Mouse (Mus musculus): ENCODE results near the gene Zfp800. TPM values are rescaled to one million over a fixed set of nuclear protein-coding genes. Genes with fewer than 3 reads are reported as not detected.

Gene Zfp800
- total RNA-seq, 2 experiments from 2014 or later, result 23.9 to 29.5 TPM

DNA sequence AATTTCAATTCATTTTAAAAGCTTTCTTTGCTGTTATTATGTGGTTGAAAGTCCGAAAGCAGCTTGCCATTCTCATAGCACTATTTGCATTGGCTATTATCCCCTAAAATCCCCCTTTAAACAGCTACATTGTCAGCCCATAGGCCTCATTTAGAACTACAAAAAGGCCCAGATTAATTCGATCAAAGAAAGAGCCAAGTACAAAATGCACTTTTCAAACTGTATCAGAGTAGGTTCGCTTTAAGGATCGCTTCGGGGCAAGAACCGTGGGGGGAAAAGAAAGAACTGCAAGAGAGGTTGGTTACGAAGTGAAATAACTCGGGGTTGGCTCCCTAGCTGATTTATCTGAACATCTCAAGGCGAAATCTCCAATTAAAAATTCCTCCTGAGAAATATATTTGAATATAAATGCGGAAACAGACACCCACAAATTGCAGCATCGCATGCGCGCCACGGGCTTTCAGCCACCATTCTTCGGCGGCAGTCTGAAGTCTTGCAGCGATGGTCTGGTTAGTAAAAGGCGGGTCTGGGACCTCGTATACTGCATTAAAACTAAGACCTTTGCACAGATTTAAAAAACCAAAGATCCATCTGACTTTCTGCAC is 850 bp downstream of the Zfp800 start:
- DNase-seq (ENCODE audit: low spot score in 2 of 2), result no peak

DNA sequence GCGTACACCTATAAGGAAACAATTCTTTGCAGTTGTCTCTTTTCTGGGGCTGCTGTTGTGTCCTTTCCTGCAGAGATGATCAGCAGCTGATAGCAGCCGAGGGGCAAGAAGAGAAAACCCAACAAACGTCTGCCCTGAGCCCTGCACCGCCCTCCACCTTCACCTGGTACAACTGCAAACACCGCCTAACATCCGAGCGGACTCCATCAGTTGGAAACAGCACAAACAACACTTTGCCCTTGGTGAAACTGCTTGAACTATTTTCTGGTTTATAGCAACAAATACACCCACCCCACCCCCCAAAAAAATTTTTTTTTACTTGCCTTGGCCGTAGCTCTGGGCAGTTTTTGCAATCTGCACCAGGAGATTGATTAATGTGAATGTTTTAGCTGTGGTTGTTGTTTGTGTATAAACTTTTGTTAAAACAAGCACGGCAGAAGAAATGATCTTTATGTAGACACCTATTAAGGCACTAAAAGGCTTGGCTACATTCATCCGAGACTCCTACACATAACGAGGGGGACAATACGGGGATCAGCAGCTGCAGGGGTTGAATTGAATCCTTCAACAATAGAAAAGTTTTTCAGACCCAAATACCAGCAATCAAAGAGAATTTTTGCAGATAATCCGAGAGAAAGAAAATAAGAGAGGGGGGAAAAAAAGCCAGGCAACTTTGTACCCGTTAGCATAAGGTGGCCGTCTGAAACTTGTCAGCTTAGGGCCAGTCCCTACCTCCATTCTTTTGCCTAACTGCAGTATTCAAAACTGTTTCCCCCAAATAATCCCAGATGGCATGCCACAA is 1.6 kb downstream of the Zfp800 start:
- DNase-seq (ENCODE audit: low spot score in 2 of 2), result no peak

DNA sequence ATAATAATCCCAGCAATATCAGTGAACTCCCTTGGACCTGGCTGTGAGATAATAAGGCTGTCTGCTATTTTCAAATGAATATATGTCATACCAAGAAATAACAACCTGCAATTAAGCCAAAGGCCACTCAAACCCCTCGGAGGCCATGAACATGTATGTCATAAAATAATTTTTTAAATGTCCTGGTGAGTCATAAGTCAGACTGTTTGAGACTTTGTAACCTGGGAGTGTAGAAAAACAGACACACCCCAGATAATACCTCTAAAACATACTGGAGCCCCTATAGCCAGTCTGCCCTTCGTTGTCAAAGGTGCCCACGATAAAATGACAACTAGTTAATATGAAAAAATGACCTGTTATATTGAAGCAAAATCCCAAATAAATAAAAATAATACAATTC is 8.8 kb downstream of the Zfp800 start:
- DNase-seq (ENCODE audit: low spot score in 2 of 2), result no peak

DNA sequence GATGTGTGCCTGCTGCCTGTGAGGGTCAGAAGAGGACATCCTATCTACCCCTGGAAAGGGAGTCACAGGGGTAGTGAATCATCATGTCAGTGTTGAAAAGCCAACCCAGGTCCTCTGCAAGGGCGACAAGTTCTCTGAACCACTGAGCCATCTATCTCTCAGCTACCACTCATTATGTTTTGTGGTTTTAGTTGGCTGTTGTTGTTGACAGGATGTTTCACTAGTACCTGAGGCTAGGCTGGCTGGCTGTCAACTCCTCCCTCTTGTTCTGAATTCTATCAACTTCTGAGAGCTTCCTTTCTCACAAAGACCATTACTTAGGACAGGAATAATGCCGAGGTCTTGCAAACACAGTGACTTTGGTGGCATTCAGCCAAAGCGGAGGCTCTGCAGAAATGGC is 12.6 kb downstream of the Zfp800 start:
- DNase-seq (ENCODE audit: low spot score in 2 of 2), result no peak

DNA sequence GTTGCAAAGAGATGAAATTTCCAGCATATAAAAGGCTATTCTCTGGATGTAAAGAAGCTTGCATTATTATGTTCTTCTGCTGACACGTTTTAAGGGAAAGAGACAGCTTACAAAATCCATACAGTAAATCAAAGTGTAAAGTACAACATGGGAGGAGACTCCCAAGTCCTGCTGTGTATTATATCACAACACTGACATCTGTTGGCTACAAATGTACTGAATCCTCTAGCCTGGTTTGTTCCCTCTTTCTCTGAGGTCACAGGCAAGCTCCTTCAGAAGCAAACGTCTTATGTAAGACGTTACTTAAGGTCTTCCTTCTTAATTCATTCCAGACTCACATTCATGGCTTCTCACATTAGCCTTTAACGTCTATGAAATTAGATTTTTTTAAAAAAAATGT is 15.8 kb downstream of the Zfp800 start:
- no peak for DNase-seq (ENCODE audit: low spot score in 2 of 2)

DNA sequence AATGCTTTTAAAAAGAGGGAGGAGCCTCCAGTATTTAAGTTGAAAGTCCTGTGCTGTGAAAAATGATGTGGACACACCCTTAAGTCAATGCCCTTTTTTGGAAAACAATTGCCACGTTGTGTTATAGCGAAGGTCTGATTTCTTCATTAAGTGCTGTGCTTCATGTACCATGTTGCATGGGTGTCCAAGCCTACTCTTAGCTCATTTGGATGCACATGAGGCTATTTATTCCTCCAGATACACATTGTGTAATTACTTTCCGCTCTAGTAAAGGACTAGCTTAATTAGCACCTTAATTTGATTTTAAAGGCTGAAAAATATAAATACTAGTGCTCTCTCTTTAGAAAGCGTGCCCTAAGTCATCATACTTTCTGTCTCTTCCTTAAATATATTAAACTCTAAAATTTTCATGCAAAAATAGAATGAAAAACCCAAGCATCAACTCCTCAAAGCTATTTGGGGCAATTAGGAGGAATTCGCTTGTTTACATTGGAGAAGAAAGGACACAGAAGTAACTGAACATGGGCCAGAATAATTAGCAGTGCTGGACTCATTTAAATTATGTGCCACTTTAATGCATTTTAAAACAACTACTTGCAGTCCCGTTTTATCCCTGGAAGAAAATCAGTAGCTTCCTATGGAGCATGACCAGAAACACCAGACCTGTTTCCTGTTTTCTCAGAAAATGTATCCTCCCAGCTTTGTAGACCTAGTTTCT is 27.7 kb downstream of the Zfp800 start:
- no peak for DNase-seq (ENCODE audit: low spot score in 2 of 2)

DNA sequence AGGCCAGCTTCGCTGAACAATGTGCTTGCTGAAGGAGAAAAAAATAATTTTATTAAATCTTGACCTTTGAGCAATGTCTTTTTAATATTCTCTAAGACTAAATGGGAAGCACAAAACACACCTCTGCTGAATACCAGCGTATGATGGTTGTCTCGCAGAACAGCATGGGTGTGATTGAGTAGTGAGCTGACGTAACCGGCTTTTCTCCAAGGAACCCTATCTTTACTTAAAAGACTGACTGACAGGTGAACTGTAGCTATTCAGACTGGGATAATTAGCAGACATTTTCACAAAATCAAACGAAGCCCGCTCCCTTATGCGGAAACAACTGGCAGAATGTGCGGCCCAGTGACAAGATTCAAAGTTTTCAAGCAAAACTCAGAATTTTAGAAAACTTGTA is 30.2 kb downstream of the Zfp800 start:
- DNase-seq (ENCODE audit: low spot score in 2 of 2), result no peak

DNA sequence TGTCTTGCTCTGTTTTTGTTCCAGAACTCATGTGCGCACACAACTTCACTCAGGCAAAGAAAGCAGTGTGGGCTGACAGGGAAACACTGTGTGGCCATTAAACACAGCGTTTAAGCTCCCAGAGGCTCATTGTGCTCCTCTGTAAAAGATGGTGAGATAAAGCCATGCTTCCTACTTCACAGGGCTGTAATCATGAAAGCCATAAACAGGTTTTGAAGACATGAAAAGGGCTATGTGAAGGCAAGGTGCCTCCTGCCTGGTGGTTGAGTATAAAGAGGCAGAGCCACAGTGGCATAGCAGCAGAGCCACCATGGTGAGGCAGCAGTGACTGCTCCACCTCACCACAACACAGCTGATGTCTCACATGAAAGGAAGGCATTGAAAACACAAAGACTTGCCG is 46.7 kb downstream of the Zfp800 start:
- DNase-seq (ENCODE audit: low spot score in 2 of 2), result no peak

DNA sequence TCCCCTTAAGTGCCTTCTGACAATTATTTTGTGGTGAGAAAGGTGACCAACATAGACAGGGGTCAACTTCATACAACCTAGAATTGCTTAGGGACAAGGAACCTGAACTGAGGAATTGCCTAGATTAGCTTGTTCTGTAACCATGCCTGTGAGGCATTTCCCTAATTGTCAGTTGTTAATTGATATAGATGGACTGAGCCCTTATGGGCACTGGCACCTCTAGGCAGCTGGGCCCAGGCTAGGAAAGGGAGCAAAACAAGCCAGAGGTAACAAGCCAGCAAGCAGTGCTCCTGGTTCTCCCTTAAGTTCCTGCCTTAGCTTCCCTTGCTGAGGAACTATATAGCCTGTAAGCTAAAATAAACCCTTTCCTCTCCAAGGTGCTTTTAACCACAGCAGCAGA is 52.1 kb downstream of the Zfp800 start:
- no peak for DNase-seq (ENCODE audit: low spot score in 2 of 2)

DNA sequence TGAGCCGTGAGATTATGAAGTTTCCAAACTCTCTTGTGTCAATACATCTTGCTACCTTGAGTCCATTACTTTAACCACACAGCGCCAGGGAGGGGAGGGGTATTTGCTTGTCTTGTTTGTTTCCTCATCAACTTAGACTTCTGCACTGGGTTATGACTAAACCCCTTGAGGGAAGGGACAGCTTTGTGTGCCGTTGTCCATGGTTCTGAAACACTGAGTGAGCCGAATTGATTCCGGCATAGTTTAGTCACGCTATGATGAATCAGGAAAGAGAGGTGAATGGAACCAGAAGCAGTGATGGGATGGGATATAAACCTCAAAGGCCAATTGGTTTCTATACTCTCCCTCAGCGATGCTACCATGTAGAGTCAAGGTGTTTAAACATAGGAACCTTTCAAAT is 52.6 kb downstream of the Zfp800 start:
- no peak for DNase-seq (ENCODE audit: low spot score in 2 of 2)

DNA sequence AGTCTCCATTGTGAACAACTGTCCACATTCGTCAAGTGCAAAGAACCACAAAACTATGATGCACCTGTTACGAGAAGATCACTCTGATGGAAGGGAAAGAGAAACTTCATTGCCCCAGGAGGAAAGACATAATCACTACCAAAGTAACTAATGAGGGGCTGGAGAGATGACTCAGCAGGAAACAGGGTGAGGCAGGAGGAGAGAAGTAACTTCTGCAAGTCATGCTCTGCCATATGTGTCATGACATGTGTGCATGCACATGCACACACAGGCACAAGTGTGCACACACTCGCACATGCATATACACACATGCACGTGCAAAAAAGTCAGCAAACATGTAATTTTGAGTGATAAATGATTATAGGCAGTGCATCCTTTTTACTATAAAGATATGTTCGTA is 54.9 kb downstream of the Zfp800 start:
- no peak for DNase-seq (ENCODE audit: low spot score in 2 of 2)

DNA sequence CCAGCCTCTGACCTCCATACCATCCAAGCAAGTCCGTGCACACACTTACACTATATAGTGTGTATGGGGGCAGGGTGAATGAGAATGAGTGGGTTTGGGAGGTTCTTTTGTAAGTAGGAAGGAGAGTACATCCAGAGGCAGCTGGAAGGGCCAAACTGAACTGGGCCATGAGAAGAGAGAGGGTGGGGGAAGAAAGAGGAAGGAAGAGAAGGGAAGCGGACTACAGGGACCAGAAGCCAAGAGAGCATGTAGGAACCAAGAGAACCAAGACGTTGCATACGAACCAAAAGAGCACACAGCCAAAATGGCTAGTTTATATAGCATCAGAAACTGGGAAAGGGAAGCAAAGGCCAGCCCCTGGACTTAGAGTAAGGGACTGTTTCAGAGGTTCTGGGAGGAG is 56.6 kb downstream of the Zfp800 start:
- no peak for DNase-seq (ENCODE audit: low spot score in 2 of 2)

DNA sequence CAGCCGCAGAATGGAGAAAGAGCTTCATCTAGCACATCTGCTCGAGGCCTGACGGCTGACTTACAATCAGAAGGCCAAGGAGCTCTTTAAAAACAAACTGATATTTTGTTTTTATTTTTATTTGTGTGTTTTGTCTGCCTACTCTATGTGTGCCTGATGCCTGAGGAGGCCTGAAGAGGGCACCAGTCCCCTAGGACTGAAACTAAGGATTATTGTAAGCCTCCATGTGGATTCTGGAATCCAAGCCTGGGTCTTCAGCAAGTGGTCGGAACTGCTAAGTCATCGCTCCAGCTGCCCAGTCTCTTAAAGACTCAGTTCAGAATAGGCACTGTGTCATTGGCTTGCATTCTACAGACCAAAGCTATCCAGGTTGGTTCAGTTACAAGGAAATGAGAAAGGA is 58.4 kb downstream of the Zfp800 start:
- no peak for DNase-seq (ENCODE audit: low spot score in 2 of 2)

DNA sequence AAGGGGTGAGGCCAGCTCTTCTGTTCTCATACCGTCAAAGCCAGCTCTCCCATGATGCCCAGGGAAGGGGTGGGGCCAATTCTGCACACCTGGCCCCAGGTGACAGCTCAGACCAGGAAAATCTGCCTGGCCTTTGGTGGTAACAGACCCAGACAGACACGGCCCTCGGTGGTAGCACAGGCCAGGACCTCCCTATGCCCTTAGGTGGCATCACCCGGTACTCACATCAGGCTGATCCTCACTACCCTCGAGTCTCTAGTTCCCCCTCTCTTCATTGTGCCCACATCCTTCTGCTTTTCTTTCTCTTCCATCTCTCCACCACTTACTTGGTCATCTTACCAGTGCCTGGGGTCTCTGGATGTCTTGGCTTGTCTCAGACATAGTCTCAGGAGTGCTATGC is 64.1 kb downstream of the Zfp800 start:
- no peak for DNase-seq (ENCODE audit: low spot score in 2 of 2)

DNA sequence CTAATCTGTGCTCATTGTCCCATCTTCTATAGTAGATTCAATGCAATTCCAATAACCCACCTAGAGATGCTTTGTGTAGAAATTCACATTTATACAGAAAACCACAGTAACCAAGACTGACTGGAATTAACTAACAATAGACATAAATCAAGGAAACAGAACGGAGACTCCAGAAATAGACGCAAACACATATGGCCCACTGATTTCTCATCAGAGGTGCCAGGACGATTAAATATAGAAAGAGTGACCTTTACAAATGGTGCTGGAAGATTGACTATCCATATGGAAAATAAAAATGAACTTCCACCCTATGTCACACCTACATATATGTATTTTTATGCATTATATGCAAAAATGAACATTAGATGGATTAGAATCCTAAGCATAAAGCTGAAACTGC is 65.3 kb downstream of the Zfp800 start:
- DNase-seq (ENCODE audit: low spot score in 2 of 2), result no peak

DNA sequence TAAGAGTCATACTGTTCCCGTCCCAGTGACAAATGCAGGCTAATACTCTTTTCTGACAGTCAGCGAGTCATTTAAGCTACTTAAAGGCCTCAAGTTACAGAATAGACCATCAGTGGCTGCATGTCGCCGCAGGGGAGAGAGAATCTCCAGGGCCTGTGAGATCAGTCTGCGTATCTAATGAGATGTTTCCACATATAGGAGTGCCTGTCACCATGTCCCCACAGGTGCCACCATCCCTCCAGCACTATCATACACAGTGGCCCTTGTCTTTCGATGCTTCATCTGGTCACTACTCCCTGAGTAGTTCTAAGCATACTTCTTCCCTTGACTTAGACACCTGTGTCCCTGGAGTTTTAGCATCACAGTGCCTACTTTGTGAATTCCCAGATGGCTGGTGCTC is 68.0 kb downstream of the Zfp800 start:
- no peak for DNase-seq (ENCODE audit: low spot score in 2 of 2)

DNA sequence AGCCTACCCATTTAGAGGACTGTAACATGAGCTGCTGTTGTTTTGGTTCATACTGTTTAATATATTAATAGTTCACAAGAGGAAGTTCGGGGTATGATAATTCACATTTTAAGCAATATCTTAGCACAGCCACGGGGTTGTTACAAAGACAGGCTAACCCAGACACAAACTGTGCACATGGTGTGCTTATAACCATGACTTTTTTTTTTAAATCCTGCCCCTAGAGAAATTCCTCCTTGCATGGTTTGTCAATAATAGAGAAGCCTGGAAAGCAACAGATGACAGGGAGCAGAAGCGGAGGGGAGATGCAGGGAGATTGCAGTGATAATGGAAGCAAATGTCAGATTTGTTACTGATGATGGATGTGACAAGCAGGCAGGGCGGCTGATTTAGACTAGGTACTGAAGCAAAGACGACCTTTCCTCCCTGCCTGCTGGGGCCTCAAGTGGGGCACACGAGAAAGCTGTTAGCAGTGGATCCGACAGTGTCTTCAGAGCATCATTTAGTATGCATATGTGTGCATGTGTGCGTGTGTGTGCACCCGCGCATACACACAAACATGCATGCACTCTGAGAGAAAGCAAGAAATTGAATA is 68.7 kb downstream of the Zfp800 start:
- DNase-seq (ENCODE audit: low spot score in 2 of 2), result no peak

DNA sequence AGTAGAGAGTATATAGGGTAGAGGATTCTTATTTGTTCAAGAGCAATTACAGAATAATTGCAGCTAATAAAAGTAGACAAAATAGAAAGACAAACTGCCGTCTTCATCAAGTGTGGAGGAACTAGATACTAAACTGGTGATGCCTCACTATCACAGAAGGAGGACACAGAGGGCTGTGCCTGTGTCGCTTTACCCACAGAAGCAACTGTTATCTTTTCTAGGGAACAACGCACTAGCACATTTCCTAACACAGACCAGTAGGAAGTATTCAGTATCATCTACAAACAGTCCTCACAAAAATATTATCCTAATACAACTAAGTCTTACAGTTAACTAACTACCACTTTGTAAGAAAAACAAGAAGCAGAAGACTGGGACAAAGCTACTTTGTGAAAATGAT is 71.1 kb downstream of the Zfp800 start:
- no peak for DNase-seq (ENCODE audit: low spot score in 2 of 2)

DNA sequence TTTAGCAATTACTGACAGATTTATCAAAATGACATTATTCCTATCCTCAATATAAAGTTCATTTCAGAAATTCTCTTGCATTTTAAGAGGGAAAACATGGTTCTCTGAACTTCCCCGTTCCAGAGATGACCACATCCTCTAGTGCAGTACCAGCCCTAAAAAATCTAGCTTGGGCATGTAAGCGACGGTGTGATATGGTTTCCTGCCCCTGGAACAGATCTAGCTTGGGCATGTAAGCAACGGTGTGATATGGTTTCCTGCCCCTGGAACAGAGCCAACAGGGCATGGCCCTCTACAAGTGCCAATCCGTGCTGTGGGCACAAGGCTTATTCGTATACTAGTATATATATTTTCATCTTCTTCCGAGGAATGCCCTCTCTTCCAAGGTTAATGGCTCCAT is 75.4 kb downstream of the Zfp800 start:
- DNase-seq (ENCODE audit: low spot score in 2 of 2), result no peak

DNA sequence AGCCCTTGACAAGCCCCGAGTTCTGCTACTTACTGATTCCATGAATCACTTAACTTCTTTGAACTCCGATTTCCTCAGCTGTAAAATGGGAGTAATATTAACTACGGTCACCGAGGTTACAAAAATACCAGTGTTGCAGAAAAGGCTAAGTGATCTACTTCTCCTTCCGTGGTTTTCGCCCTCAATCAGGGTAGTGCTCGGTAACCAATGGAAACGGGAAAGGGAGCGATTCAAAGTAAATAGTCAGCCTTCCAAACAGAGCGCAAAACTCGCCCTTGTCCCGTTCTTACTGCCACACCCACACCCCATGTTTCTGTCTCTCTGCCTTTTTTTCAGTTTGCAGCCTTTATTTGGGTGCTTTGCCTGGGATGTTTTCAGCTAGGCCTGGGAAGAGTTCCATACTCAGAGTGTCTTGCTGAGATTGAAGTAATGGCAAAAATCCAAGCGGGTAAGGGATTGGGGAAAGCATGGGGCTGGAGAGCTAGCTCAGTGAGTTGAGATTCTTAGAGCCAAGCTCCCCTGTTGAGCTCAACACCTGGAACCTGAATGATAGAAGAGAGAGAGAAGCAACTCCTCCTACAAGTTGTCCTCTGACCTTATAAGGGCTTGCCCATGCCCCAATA is 78.0 kb downstream of the Zfp800 start:
- no peak for DNase-seq (ENCODE audit: low spot score in 2 of 2)

DNA sequence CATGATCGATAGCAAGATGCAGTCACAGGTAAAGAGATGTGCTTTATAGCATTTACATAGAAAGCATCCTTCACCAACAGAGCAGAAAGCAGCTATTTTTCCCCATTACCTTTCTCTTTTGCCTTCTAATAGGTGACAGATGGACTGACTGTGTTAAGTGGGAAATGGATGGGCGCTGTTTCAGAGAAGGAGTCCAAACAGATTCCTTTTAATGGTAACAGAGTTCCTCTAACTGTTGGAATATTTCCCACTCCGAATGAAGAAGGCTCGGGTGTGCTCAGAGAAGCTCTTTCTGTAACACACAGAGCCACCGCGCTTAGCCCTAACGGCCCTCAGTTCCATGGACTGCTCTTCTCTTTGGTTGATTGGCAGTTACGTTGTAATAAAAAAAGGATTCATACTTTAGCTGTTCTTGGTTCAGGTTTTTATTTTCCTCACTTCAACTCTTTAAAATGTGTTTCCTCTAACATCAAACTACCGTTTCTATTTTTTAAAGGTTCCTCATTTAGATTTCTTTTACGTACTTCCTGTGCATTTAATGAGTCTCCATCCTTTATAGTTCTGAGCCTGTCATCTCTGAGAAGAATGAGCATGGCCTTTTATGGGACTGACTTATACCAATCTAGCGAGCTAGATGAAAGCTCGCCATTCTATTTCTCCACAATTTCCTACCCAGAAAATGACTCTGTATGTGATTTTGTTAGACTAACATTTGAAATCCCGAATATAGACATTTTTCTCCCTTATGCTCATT is 78.8 kb downstream of the Zfp800 start:
- DNase-seq (ENCODE audit: low spot score in 2 of 2), result no peak

Data from adrenal gland, adult 18-20 months (tissue).